Mouse (Mus musculus) adipocyte (in vitro differentiated cells): Measurements from ENCODE around the gene Gas2.

Experiments
- DNase-seq: peaks from one replicate; pipeline ENCODE4 v3.0.0-alpha.2; 2016; ENCODE audit warnings: low spot score

Gene Gas2

GRCm38 (mm10) chr7:51964681-51965080 lies 102.9 kb downstream of the Gas2 start:
- DNase-seq: no peak

DNA sequence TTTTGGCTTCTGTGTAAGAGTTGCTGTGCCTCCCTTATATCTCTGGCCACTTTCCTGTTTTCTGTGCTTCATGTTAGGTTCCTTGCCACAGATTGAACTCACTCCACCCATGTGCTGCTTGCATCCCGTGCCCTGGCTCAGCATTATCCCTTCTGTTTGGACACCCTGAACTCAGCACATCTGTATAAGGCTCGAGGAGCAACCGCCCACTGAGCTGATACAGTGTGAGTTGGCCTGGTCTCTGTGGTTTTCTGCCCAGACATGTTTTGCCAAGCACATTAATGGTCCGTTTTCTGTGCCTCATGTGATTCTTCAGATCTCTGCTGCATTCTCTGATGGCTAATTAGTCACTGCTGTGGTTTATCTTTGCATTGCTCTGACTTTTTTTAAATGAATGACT lies 105.8 kb downstream of the Gas2 start:
- DNase-seq: no peak

- DNase-seq: peak; percentile 13
Observed at GRCm38 (mm10) chr7:51969379-51969778, 107.6 kb downstream of the Gas2 start.

DNA sequence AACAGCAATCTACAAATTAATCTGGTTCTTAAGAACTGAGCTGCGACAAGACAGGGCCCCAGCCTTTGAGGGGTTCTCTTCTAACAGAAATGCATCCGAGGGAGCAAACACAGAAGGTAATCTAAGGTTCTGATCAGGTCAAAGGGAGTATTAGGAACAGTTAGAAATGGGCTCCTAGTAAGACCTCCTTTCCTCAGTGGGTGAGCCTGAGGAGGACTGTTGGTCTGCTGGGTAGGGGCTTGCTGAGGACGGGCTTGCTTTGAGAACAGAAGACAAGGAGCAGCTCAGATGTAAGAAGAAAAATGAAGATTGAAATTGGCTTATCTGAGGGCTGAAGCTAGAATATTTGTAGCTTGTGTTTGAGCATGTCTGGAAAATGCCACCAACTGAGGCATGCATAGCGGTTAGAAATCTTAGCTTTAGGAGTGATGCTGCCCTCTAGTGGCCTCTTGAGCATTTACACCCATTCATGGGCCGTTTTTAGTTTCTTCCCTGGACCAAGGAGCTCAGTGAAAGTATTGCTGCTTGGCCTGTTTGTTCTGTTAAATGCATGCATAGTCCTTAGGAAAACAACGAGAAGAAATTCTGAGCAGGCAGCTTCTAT lies 110.5 kb downstream of the Gas2 start:
- peak; percentile 67 for DNase-seq

DNA sequence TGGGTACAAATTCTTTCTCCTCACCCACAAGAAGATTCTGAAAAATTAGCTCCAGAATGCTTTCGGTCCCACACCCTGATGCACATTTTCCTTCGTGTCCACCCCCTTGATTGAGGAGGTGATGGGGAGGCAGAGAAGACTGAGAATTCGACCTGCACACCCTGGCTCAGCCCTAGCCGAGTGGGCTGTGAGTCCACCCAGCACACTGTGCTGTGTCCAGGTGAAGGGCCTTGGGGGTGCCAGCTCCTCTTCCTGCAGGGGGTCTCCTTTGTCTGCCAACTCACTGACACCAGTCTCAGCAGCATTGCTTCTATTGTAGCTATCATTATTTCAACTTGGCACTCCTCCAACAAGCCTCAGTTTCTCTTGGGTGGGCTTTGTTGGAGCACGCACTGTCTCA lies 111.3 kb downstream of the Gas2 start:
- DNase-seq: no peak

DNA sequence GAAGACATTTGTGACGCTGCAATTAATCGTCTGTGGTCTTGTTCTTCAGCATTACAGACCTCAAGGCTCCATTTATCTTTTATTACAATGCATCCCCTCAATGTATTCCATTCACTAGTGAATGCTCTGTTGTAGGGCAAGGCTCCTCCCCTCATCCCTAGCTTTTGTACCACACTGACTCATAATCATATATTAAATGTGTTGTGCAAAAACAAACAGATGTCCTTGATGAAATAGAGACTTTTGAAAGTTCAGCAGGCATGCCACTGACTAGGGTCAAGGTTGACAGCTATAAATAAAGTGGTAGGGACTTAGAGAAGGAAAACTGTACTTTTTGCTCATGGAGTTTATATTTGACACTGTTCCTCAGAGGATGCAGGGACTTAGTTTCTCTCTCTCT lies 111.7 kb downstream of the Gas2 start:
- DNase-seq: no peak

DNA sequence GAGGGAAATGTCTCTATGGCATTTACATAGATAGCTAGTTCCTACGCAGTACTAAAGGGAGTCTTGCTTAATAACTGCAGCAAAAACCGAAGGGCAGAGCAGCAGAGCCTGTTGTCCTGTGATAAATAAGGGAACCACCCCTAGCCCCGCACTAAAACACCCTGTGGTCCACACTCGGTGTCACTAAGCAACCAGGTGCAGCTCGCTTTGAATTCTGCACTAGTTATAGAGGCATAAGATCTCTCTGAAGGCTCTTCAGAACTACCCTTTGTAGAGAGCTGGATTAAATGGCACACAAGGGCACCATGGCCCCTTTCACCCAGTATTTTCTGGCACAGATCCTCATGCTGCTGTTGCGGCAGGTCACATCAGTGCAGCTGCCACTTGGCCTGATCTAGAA lies 113.4 kb downstream of the Gas2 start:
- DNase-seq: peak; percentile 26

- DNase-seq: peak; percentile 11
Observed at GRCm38 (mm10) chr7:51979271-51979670, 117.5 kb downstream of the Gas2 start.

DNA sequence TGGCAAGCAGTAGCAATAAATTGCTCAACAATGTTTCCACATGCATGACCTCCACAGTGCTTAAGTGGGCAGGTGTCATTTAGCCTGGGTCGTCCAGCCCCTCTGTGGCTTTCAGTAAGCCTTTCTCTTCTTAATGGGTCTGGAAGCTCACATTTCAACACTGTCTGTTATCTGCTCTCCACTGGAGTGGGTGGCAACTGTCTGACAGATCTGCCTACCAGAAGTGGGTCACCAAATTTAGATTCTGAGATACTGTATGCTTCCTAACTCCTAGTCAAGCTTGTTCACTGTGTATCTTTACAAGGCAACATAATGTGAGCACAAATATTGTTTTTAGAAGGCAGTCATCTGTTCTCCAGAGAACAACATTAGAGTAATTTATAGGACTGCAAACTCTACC lies 120.5 kb downstream of the Gas2 start:
- DNase-seq: no peak

GRCm38 (mm10) chr7:51985763-51986162 lies 123.9 kb downstream of the Gas2 start:
- DNase-seq: no peak

DNA sequence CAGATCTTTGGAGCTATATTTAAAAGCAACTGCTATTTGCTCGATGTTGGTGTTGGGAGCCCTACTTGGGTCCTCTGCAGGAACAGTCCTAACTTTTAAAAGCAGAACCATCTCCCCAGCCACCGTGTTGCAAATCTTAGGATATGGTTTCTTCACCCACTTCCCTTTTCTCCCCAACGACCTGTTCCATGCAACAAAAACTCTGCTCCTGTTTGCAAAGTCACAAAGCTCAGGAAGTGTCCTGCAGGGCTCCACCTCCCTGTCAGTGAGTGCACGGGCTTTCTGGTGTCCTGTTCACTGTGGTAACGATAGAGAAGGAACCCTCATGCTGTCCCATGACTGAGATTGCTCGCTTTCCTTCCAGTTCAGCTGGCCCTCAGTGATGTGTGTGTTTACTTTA lies 125.1 kb downstream of the Gas2 start:
- DNase-seq: no peak

GRCm38 (mm10) chr7:51991020-51991419 lies 129.2 kb downstream of the Gas2 start:
- no peak for DNase-seq

GRCm38 (mm10) chr7:52005511-52006295 lies 143.9 kb downstream of the Gas2 start, which contains the start of gene Svip:
Gene Svip, minus strand, starts transcription at chr7:52006018.
- DNase-seq: no peak

GRCm38 (mm10) chr7:52006296-52006630 lies 144.4 kb downstream of the Gas2 start:
- no peak for DNase-seq

DNA sequence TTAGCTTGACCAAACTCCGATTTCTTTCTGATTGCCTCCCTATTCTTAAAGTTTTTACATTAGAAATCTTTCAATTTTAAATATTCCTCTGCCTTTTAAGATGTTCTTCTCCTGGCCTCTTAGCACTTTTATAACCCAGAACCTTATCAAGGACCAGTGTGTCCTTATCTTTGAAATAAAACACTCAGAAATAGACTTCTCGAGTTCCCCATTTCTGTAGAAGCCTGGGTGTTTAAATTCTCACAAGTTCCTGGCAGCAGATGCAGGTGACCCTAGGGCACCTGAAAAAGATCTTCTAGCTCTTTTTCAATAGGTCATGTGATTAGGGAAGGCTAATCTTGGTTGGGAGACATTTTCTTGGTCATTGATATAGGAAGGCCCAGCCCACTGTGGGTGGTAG lies 145.3 kb downstream of the Gas2 start:
- no peak for DNase-seq

DNA sequence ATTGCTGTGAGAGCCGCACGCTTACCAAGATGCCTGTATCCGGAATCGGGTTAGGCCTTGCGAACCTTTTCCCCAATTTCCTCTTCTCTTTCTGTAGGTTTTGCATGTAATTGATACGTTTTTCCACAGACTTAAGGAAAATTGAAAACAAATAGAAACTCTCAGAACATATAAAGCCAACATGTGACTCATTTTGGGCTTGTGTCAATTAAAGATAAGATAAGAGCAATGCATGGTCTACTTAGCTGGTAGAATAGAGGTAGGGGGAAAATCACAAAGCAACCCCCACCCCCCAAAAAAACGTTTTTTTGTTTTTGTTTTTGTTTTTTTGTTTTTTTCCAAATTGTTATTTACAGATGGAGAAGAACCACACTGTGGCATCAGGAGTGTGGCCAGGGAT lies 151.6 kb downstream of the Gas2 start:
- no peak for DNase-seq

DNA sequence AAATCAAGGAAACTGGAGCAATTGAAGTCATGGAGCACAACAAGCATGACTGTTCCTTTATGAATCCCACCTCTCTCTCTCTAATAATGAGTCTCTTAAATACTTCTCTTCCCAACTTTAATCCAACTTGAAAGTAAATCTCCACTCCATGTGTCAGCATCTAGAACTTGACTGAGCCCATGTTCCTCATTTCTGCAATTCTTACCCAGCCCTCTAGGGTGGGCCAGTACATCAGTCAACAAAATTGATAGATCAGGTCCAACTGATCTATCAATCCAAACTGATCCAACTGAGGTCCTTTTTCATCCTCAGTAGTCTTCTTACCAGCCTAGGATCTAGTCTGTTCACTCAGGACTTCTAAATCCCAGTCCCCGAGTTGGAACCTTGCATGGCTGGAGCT lies 153.4 kb downstream of the Gas2 start:
- no peak for DNase-seq

DNA sequence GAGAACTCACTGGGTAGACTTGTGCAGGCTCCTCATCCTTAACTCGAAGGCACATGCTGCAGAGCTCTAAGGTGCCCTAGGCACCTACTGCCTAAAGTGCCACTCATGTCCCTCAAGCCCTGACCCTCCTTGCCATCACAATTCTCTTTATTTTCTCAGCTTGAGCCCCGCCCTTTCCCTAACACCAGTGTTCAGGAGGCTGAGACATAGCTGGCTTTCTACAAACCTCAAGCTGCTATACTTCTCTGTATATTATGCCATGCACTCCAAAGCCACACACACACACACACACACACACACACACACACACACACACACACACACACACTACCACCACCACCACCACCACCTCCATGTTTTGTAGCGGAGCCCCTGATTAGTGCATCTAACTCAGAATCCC lies 153.8 kb downstream of the Gas2 start, which contains the start of gene 1700015G11Rik:
Gene 1700015G11Rik, minus strand, starts transcription at position 101 of the 400 bp plus-strand sequence.
- DNase-seq: no peak

DNA sequence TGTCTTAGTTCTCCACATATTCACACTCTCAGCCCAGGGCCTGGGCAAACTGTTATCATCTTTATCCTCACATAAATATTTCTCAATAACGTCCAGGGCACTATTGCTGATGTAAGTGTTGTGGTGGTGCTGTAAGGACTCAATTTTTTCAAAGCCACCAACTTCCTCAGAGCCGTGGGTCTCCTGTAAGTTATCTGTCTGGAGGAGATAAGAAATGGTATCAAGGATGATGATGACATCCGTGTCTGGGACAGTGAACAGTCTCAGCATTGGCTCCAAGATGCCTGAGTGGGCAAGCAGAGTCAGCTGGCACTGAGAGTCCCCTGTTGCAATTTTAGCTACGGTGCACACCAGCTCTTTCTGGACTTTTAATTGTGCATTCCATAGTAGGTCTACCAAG lies 160.2 kb downstream of the Gas2 start:
- no peak for DNase-seq

DNA sequence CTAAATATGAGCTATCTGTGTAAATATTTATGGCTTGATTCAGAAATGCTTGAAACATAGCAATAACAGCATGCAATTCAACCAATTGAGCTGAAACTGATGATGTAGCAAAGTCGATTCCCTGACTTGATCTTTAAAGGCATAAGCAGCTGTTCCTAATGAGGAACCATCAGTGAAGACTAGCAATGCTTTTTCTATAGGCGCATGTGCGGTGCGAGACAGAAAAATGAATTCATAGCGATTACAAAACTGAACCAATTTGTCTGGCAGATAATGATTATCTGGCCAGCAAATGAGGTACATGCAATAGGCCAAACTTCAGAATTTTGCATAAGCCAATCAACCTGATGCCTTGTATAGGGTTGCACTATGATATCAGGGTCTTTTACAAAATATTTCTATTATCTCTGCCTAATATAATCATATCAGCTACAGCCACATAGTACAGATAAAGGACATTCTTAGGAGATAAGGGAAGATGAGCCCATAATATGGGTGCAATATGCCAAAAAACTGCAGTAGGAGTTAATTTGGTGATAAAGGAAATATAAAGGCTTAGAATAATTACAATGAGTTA lies 162.3 kb downstream of the Gas2 start:
- no peak for DNase-seq

DNA sequence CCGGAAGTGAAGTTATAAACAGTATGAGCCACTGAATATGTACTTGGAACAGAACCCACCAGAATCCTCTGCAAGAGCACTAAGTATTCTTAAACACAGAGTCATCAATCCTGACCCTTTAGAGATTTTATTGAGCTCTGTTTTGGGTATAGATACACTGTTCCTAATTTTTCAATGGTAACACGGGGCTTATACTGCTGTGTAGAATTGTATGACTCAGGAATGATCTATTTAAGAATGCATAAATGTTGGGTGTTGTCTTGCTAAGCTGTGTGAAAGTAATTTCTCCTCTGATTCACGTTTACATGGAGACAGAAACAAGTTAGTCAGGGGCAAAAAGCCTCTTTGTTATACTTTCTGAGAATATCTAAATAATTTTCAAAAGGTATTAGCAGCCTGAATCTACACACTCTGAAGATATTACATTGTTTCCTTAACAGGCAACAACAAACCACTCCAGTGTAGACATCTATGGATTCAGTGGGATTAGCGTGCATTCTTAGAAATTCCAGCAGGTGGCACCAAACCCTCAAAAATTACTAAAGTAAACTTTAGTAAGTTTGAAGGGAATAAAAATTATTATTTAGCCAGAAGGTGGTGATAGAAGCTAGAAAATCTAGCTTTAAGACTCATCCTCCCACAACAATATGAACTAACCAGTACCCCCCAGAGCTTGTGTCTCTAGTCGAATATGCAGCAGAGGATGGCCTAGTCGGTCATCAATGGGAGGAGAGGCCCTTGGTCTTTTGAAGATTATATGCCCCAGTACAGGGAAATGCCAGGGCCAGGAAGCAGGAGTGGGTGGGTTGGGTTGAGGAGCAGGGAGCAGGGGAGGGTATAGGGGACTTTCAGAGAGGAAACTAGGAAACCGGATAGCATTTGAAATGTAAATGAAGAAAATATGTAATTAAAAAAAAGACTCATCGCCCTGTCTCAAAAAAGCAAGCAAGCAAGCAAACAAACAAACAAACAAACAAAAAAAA lies 176.1 kb downstream of the Gas2 start:
- peak; percentile 61 for DNase-seq
